In genomic region chr15:86449794-86450193, GRCm38 (mm10) we compare ENCODE assay signal across 31 mouse cellular contexts.
"Had no signal": no experiment of that assay in that cellular context is flagged by ENCODE, and none has a peak within 500 bp of the region (broad histone marks: within the 10 kb centered on the region; RNA-seq: fewer than 3 reads in every experiment).

No protein-coding gene starts in this region.

- DNase-seq: heart, postnatal 10 days; heart, postnatal 14 days; heart, postnatal 36 days; heart, postnatal 4 days; kidney, adult 11 months; kidney, adult 18-20 months; kidney, adult 2 months; kidney, adult 8-10 months; kidney, adult 9 months; kidney, postnatal 10 days; kidney, postnatal 14 days; kidney, postnatal 25 days; kidney, postnatal 36 days; kidney, postnatal 4 days; layer of hippocampus, adult 9-11 months; layer of hippocampus, postnatal 36 days had no signal

- H3K9ac ChIP-seq: heart, embryonic 13.5 days; heart, embryonic 15.5 days; hindbrain, embryonic 12.5 days; hindbrain, embryonic 13.5 days; hindbrain, embryonic 14.5 days; hindbrain, embryonic 15.5 days; intestine, embryonic 15.5 days; kidney, embryonic 15.5 days had no signal

- H3K27ac ChIP-seq: heart, embryonic 13.5 days; heart, embryonic 15.5 days; hindbrain, embryonic 10.5 days; hindbrain, embryonic 12.5 days; hindbrain, embryonic 13.5 days; hindbrain, embryonic 14.5 days; hindbrain, embryonic 15.5 days; hindbrain, postnatal 0 days; intestine, embryonic 15.5 days; kidney, embryonic 15.5 days; kidney, postnatal 0 days; layer of hippocampus, adult 2 months; left cerebral cortex, adult 2 months had no signal

- H3K9me3 ChIP-seq: heart, embryonic 13.5 days; heart, embryonic 15.5 days; hindbrain, embryonic 10.5 days; hindbrain, embryonic 12.5 days; hindbrain, embryonic 13.5 days; hindbrain, embryonic 15.5 days; intestine, embryonic 15.5 days; kidney, embryonic 15.5 days had no signal

- ATAC-seq: hindbrain, embryonic 16.5 days; hindbrain, postnatal 0 days; inflammation-experienced regulatory T-cells, adult 6 months; intestine, embryonic 15.5 days had no signal

- H3K4me2 ChIP-seq: heart, embryonic 13.5 days; heart, embryonic 15.5 days; hindbrain, embryonic 12.5 days; hindbrain, embryonic 13.5 days; hindbrain, embryonic 14.5 days; hindbrain, embryonic 15.5 days; intestine, embryonic 15.5 days; kidney, embryonic 15.5 days had no signal

- H3K27me3 ChIP-seq: heart, embryonic 15.5 days; hindbrain, embryonic 12.5 days; hindbrain, embryonic 13.5 days; hindbrain, embryonic 15.5 days; intestine, embryonic 15.5 days; kidney, embryonic 15.5 days had no signal

- H3K4me3 ChIP-seq: heart, embryonic 13.5 days; heart, embryonic 15.5 days; hindbrain, embryonic 10.5 days; hindbrain, embryonic 12.5 days; hindbrain, embryonic 13.5 days; hindbrain, embryonic 15.5 days; intestine, embryonic 15.5 days; kidney, embryonic 15.5 days; layer of hippocampus, adult 2 months; left cerebral cortex, adult 2 months had no signal

- H3K36me3 ChIP-seq: heart, embryonic 15.5 days; hindbrain, embryonic 10.5 days; hindbrain, embryonic 12.5 days; hindbrain, embryonic 13.5 days; hindbrain, embryonic 15.5 days; intestine, embryonic 15.5 days; kidney, embryonic 15.5 days had no signal

- H3K4me1 ChIP-seq: heart, embryonic 15.5 days; hindbrain, embryonic 10.5 days; hindbrain, embryonic 12.5 days; hindbrain, embryonic 13.5 days; hindbrain, embryonic 15.5 days; intestine, embryonic 15.5 days; kidney, embryonic 15.5 days had no signal
